Mouse (Mus musculus) kidney, embryonic 16.5 days (tissue): ENCODE measurements around the gene Psmd7. TPM values are rescaled to one million over a fixed set of nuclear protein-coding genes. Genes with fewer than 3 reads are reported as not detected.

Source experiments
- ATAC-seq: fragments of 200-750 bp; cut with Nextera tagmentation; 2 replicates; pipeline ENCODE4 v1.8.0; 2017; ENCODE audit warnings: moderate TSS enrichment; ENCODE audit not compliant: low FRiP score, low TSS enrichment
- H3K27ac ChIP-seq: fragments of 300-500 bp; sonication (generic); 2 replicates; pipeline ENCODE4 v1.5.1; 2014; ENCODE audit warnings: low read length
- H3K27me3 ChIP-seq: fragments of 300-500 bp; sonication (generic); 2 replicates; pipeline ENCODE4 v1.6.1; 2014; ENCODE audit warnings: low read length, control low read depth, mixed read lengths; ENCODE audit not compliant: insufficient read depth
- H3K36me3 ChIP-seq: fragments of 300-500 bp; sonication (generic); 2 replicates; pipeline ENCODE4 v1.6.1; 2014; ENCODE audit warnings: low read length, control low read depth, mixed read lengths; ENCODE audit not compliant: insufficient read depth
- H3K4me1 ChIP-seq: fragments of 300-500 bp; sonication (generic); 2 replicates; pipeline ENCODE4 v1.6.1; 2014; ENCODE audit warnings: low read length, control low read depth, mixed read lengths; ENCODE audit not compliant: insufficient read depth
- H3K4me2 ChIP-seq: fragments of 300-500 bp; sonication (generic); replicated peaks from 2 replicates; pipeline ENCODE4 v1.6.1; 2014; ENCODE audit warnings: low read depth, low read length
- H3K4me3 ChIP-seq: fragments of 300-500 bp; sonication (generic); 2 replicates; pipeline ENCODE4 v1.5.1; 2014; ENCODE audit warnings: mild to moderate bottlenecking, low read length
- H3K9ac ChIP-seq: fragments of 300-500 bp; sonication (generic); replicated peaks from 2 replicates; pipeline ENCODE4 v1.6.1; 2014; ENCODE audit warnings: low read length
- H3K9me3 ChIP-seq: fragments of 300-500 bp; sonication (generic); 2 replicates; pipeline ENCODE4 v1.6.1; 2016; ENCODE audit warnings: low read length, control low read depth
- WGBS: fragments of 180-500 bp; shearing (Covaris S2); extraction: QIAGEN DNeasy Blood & Tissue Kit; methylation state at CpG from one replicate; pipeline ENCODE4 v1.1.7; 2014; 5-methylcytosine and 5-hydroxymethylcytosine counted together
- polyA plus RNA-seq: library from polyadenylated mRNA; unstranded; fragments of >200 nt; fragmentation: Nextera tagmentation; extraction: Ambion mirVana; gene quantifications from 2 replicates; pipeline ENCODE4 v1.2.1, GENCODE M21; 2015

Gene Psmd7
- polyA plus RNA-seq, 1 experiment from 2014 or later = 246 TPM

DNA sequence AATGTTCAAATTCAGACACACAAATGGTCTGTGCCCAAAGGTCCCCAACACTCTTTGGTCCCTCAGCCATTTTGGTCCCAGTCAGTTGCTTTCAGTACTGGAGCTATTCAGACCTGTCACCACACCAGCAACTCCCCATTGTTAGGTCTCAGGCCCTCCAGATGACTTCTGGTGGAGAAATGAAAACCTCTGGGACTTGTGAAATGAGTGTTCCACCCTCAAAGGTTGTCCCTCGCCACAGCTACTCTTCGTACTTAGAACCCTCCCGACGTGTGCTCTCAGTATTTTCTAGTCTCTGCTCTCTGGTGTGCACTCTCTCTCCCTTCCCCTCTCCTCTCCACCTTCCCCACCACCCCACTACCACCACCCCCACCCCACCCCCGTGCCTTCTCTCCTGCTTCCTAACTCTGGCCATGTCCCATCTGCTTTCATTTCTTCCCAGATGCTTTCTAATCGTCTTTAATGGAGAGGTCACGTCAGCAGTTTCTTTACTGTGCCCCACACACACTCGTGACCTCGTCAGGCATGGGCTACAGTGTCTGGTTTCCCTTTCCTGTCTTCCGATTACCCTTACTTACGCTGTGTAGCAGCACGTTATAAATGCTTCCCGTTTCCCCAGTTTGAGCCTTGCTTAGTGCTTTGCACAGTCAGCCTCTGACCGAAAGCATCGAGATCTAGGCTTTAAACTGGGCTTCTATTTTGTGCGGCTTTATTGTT lies 27.3 kb downstream of the Psmd7 start:
- Histone ChIP-seq H3K27ac (no peak overlapping the region), H3K4me2 (peak overlapping the region; percentile 39), H3K36me3 (no peaks in the 10 kb centered on the region), H3K4me1 (peaks cover 30% of the 10 kb centered on the region), H3K9me3 (no peaks in the 10 kb centered on the region), H3K9ac (peak overlapping the region; percentile 41; the same call in 1 of the 2 replicates), H3K4me3 (peak overlapping the region; percentile 16; the same call in 1 of the 2 replicates), H3K27me3 (no peaks in the 10 kb centered on the region)
- no peak for ATAC-seq
- 29% methylated on average over 16 of the region's 16 CpGs for WGBS

GRCm38 (mm10) chr8:107556511-107556936 lies 31.7 kb downstream of the Psmd7 start:
- Histone ChIP-seq H3K9me3 (no peaks in the 10 kb centered on the region), H3K4me3 (no peak overlapping the region), H3K4me2 (peak overlapping the region; percentile 12; the same call in 1 of the 2 replicates), H3K4me1 (peaks cover 29% of the 10 kb centered on the region), H3K27me3 (no peaks in the 10 kb centered on the region), H3K27ac (peak overlapping the region; percentile 75), H3K9ac (no peak overlapping the region), H3K36me3 (peaks cover 6% of the 10 kb centered on the region; the same call in 1 of the 2 replicates)
- peak; percentile 84 for ATAC-seq
- WGBS = 24% methylated on average over 12 of the region's 12 CpGs

DNA sequence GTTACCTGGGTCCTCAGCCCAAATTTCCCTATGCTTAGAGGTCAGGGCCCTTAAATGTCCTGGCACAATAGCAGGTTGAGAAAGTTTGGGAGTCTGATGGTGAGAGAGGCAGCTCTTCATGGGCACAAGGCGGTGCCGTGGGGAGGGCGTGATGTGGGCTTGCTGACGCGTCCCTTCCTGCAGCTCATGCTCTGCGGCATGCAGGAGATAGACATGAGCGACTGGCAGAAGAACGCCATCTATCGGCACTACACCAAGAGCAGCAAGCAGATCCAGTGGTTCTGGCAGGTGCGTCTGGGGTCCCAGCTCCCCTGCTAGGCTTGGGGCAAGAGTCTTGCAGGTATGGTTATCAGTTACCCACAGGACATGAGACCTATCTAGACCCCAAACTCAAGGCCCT lies 33.0 kb downstream of the Psmd7 start:
- H3K27me3 ChIP-seq = no peaks in the 10 kb centered on the region
- H3K4me3 ChIP-seq = no peak overlapping the region
- H3K36me3 ChIP-seq = peaks cover 6% of the 10 kb centered on the region; the same call in 1 of the 2 replicates
- no peak for ATAC-seq
- H3K9ac ChIP-seq = no peak overlapping the region
- peaks cover 20% of the 10 kb centered on the region for H3K4me1 ChIP-seq
- H3K4me2 ChIP-seq = no peak overlapping the region
- H3K27ac ChIP-seq = no peak overlapping the region
- H3K9me3 ChIP-seq = no peaks in the 10 kb centered on the region
- WGBS = 95% methylated on average over 10 of the region's 10 CpGs

DNA sequence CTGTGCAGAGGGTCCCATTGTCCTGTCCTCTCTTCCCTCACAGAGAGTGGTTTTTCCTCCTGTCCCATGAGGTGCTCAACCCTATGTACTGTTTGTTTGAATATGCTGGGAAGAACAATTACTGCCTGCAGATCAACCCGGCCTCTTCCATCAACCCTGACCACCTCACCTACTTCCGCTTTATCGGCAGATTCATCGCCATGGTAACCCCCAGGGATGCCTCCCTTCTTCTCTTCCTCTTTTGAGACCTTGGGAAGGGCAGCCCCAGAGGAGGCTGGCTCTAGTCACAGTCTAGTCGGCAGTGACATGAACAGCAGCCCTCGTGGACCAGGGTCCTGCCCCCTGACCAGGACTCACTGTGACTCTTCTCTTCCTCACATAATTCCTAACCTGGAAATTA lies 36.0 kb downstream of the Psmd7 start:
- H3K27me3 ChIP-seq = no peaks in the 10 kb centered on the region
- H3K4me2 ChIP-seq = no peak overlapping the region
- H3K27ac ChIP-seq = peak overlapping the region; percentile 50; the same call in 1 of the 2 replicates
- no peak overlapping the region for H3K9ac ChIP-seq
- WGBS = 39% methylated on average over 6 of the region's 6 CpGs
- ATAC-seq = no peak
- peaks cover 15% of the 10 kb centered on the region for H3K4me1 ChIP-seq
- H3K4me3 ChIP-seq = no peak overlapping the region
- peaks cover 15% of the 10 kb centered on the region; the same call in 1 of the 2 replicates for H3K36me3 ChIP-seq
- H3K9me3 ChIP-seq = no peaks in the 10 kb centered on the region

- Histone ChIP-seq H3K27ac (no peak overlapping the region), H3K4me2 (no peak overlapping the region), H3K27me3 (no peaks in the 10 kb centered on the region), H3K9me3 (no peaks in the 10 kb centered on the region), H3K4me3 (no peak overlapping the region), H3K4me1 (peaks cover 10% of the 10 kb centered on the region), H3K36me3 (peaks cover 9% of the 10 kb centered on the region; the same call in 1 of the 2 replicates), H3K9ac (no peak overlapping the region)
- 0 out of 2 replicates have a peak, but pooled peaks have one; percentile 28 for ATAC-seq
- 83% methylated on average over 8 of the region's 8 CpGs for WGBS
These were observed 41.4 kb downstream of the Psmd7 start for GRCm38 (mm10) chr8:107546817-107547216.

GRCm38 (mm10) chr8:107546154-107546553 lies 42.1 kb downstream of the Psmd7 start:
- Histone ChIP-seq H3K4me3 (no peak overlapping the region), H3K36me3 (peaks cover 9% of the 10 kb centered on the region; the same call in 1 of the 2 replicates), H3K4me1 (peaks cover 10% of the 10 kb centered on the region), H3K27me3 (no peaks in the 10 kb centered on the region), H3K9ac (no peak overlapping the region), H3K4me2 (no peak overlapping the region), H3K9me3 (no peaks in the 10 kb centered on the region), H3K27ac (no peak overlapping the region)
- WGBS = 79% methylated on average over 4 of the region's 4 CpGs
- ATAC-seq = no peak

- Histone ChIP-seq H3K9me3 (no peaks in the 10 kb centered on the region), H3K27me3 (no peaks in the 10 kb centered on the region), H3K36me3 (peaks cover 10% of the 10 kb centered on the region; the same call in 1 of the 2 replicates), H3K9ac (no peak overlapping the region), H3K4me2 (no peak overlapping the region), H3K27ac (no peak overlapping the region), H3K4me3 (no peak overlapping the region), H3K4me1 (peaks cover 10% of the 10 kb centered on the region)
- 90% methylated on average over 11 of the region's 11 CpGs for WGBS
- no peak for ATAC-seq
These were observed 42.6 kb downstream of the Psmd7 start for GRCm38 (mm10) chr8:107545621-107546152.

GRCm38 (mm10) chr8:107544651-107545174 lies 43.6 kb downstream of the Psmd7 start:
- Histone ChIP-seq H3K9ac (peak overlapping the region; percentile 25), H3K9me3 (no peaks in the 10 kb centered on the region), H3K36me3 (peaks cover 9% of the 10 kb centered on the region; the same call in 1 of the 2 replicates), H3K4me1 (peaks cover 10% of the 10 kb centered on the region), H3K27me3 (no peaks in the 10 kb centered on the region), H3K4me2 (no peak overlapping the region), H3K4me3 (no peak overlapping the region), H3K27ac (peak overlapping the region; percentile 79)
- peak; percentile 28; the same call in 1 of the 2 replicates for ATAC-seq
- 23% methylated on average over 8 of the region's 10 CpGs for WGBS

- WGBS = 74% methylated on average over 8 of the region's 8 CpGs
- no peaks in the 10 kb centered on the region for H3K9me3 ChIP-seq
- H3K27me3 ChIP-seq = no peaks in the 10 kb centered on the region
- H3K36me3 ChIP-seq = peaks cover 4% of the 10 kb centered on the region; the same call in 1 of the 2 replicates
- no peak overlapping the region for H3K4me2 ChIP-seq
- no peak for ATAC-seq
- peaks cover 10% of the 10 kb centered on the region for H3K4me1 ChIP-seq
- H3K27ac ChIP-seq = 0 out of 2 replicates have a peak overlapping the region, but pooled peaks have one; percentile 79
- no peak overlapping the region for H3K9ac ChIP-seq
- no peak overlapping the region for H3K4me3 ChIP-seq
These were observed 44.1 kb downstream of the Psmd7 start for GRCm38 (mm10) chr8:107544211-107544610.
